Mouse (Mus musculus): ENCODE data around the gene Folh1.
"Not testable (repeated sequence)": the region's sequence is repeated elsewhere in the genome, so short reads cannot be mapped to it uniquely, and the experiment has no call there.

Gene Folh1

DNA sequence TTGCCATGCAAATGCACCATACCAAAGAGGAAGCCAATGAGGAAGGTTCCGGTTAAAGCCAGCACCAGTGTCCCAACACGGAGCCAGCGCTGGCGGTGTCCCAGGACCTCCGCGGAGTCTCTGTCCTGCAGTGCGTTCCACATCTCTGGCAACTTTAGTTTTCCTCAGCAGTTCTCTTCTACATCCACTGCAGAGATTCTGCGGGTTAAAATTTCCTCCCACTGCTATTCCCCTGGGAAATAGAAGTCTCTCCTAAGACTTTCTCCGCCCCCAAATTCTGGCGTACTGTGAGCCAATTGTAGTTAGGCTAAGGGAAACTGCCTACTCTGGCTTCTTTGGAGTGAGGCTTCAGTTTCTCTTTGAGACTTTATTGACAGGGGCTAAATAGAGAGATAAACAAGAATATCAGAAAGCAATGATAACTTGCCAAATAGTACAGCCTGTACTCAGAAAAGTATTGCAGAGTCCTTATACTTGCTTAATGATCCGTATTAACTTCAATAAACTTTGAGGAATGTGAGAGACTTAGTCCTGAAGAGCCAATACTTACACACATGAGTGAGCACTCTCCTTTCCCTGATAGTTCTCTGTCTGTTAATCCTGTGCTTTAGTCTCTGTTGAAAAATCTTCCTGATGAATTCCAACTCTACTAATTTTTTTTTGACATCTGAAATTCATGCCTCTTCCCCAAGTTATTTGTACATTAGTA lies at the start of gene Folh1:
Gene Folh1, minus strand, starts transcription at position 327 of the 709 bp plus-strand sequence.
- DNase-seq (ENCODE audit: low read depth in 2 of 2, low spot score in 2 of 2), result no peak

GRCm38 (mm10) chr7:86816466-86816865 lies 40.7 kb upstream of the Folh1 start:
- DNase-seq (ENCODE audit: low read depth in 2 of 2, low spot score in 2 of 2), result no peak

DNA sequence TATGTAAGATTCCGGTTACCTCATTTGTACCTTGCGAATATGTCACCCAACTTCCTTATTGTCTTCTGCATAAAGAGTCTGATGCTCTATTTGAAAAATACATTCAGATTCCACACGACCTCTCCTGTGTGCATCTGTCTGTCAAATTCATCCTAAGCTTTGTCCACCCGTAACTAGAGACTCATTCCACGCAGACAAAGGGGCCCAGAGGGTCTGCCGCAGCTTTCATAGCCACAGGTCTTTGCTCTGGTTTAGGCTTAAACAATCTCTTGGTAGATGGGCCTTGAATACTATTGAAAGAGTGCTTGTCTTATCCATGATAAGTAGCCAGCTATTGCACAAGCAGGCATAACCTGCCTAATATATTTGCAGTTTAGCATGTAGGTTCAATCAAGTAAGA lies 40.0 kb upstream of the Folh1 start:
- DNase-seq (ENCODE audit: low read depth in 2 of 2, low spot score in 2 of 2), result not testable (repeated sequence)

- DNase-seq (ENCODE audit: low read depth in 2 of 2, low spot score in 2 of 2), result not testable (repeated sequence)
Observed at GRCm38 (mm10) chr7:86815241-86815640, 39.5 kb upstream of the Folh1 start.

- DNase-seq (ENCODE audit: low read depth in 2 of 2, low spot score in 2 of 2), result no peak
Observed at GRCm38 (mm10) chr7:86794727-86795126, 19.0 kb upstream of the Folh1 start, which contains the start of gene Vmn2r77. Vmn2r77 (plus strand) TSS chr7:86795027.

DNA sequence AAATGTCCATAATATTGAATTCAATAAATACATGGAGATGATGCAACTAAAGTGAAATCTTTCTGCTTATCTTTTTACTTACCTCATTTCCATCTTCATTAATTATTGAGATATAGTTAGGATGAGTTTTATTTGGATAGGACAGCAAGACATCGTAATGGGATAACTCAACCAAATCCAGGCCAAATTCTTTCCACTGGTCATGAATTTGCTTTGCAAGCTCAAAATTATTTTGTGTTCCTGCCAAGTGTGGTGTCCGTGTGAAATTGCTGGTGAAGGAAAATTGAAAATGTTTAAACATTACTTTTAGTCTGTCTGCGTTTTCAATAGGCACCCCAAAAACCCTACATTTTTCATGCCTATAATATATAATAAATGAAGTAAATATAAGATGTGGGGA lies 4.1 kb downstream of the Folh1 start:
- DNase-seq (ENCODE audit: low read depth in 2 of 2, low spot score in 2 of 2), result no peak

- DNase-seq (ENCODE audit: low read depth in 2 of 2, low spot score in 2 of 2), result no peak
Observed at GRCm38 (mm10) chr7:86764628-86765027, 11.1 kb downstream of the Folh1 start.

DNA sequence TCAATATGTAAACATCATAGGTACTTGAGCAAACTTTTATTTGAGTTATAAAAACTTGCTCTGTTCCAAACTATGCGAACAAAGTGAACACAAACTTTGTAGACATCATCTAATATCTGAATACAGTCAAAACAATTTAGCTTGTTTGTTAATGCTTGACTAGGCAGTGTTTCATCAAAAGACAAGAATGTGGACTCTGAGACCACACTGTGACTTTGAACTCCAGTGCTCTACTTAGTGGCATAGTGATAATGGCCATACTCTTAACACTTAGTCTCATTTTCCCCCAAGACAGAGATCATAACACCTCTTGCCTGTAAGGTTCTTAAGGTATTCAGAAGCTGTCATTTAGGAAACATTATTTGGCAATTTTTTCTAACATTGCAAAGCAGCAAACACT lies 15.0 kb downstream of the Folh1 start:
- DNase-seq (ENCODE audit: low read depth in 2 of 2, low spot score in 2 of 2), result no peak

DNA sequence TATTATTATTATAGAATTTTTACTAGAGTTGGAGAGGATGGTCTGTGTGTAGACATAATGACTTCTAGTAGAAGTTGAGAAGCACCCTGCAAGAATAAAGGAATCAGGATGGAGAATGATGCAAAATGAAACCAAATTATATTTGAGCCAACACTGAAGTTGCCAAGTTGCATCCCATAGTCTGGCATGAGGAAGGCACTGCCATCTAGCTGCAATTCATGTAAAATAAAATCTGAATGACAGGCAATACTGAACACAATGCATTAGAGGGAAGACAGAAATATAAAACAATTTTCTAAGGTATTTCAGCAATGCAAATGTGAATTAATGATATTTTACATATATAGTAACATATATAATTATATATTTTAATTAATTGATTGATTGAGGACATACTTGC lies 50.7 kb downstream of the Folh1 start:
- DNase-seq (ENCODE audit: low read depth in 2 of 2, low spot score in 2 of 2), result no peak

GRCm38 (mm10) chr7:86688030-86688429 lies 87.7 kb downstream of the Folh1 start, which contains the start of gene Olfr292:
Olfr292 (plus strand) TSS chr7:86688330.
- no peak for DNase-seq (ENCODE audit: low read depth in 2 of 2, low spot score in 2 of 2)

All from CD8-positive naive resting alpha-beta T cell, adult 2 months (primary cell).